Mouse (Mus musculus): ENCODE results near the gene Ube2o. TPM values are rescaled to one million over a fixed set of nuclear protein-coding genes. Genes with fewer than 3 reads are reported as not detected.

Ube2o gene
- polyA plus RNA-seq, 2 experiments, result 25.9 to 34.0 TPM

DNA sequence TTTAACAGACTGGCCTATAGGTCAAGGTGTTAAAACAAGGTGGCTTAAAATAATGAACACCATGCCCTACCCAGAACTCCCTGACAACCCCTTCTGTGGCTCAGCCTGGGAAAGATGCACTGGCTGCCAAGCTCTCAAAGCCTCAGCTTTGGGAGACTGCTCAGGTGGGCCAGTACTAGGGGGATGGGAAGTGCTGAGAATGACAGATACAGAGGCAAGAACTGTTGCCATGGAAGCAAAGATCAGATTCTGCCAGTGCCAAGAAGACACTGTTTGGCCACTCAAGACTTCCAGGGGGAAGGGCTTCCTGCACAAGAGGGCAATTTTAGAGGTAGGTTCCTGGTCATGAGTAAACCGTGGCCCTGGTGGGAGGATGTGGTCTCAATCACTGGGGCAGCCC lies 25.7 kb downstream of the Ube2o start:
- Histone ChIP-seq H3K27ac (no peak overlapping the region), H3K9ac (replicated peaks) (no peak overlapping the region), H3K9me3 (ENCODE audit: control insufficient read depth, low read length) (no peaks in the 10 kb centered on the region), H3K4me3 (ENCODE audit: insufficient read depth in 1 of 2, low read depth in 2 of 2, low read length in 2 of 2) (no peak overlapping the region), H3K4me2 (ENCODE audit: low read depth) (no peak overlapping the region), H3K36me3 (replicated peaks; ENCODE audit: control insufficient read depth, insufficient read depth, low read depth) (no peaks in the 10 kb centered on the region), H3K4me1 (replicated peaks; ENCODE audit: control insufficient read depth in 2 of 2, insufficient read depth in 2 of 2, low read length in 1 of 2) (peaks cover 14 to 48% of the 10 kb centered on the region in 2 experiments), H3K27me3 (ENCODE audit: control insufficient read depth, insufficient read depth, low read length) (no peaks in the 10 kb centered on the region)
- DNase-seq (ENCODE audit: low read depth in 3 of 3, low spot score in 3 of 3) (no peak), ATAC-seq (ENCODE audit: insufficient read depth) (no peak)
- TF ChIP-seq EP300 (IDR thresholded peaks at IDR 0.05; ENCODE audit: low read depth) (no peak), CTCF (IDR thresholded peaks at IDR 0.05; ENCODE audit: low read depth) (no peak)
- WGBS (ENCODE audit: insufficient replicate concordance), result 37% methylated on average over 1 of the region's 1 CpGs

DNA sequence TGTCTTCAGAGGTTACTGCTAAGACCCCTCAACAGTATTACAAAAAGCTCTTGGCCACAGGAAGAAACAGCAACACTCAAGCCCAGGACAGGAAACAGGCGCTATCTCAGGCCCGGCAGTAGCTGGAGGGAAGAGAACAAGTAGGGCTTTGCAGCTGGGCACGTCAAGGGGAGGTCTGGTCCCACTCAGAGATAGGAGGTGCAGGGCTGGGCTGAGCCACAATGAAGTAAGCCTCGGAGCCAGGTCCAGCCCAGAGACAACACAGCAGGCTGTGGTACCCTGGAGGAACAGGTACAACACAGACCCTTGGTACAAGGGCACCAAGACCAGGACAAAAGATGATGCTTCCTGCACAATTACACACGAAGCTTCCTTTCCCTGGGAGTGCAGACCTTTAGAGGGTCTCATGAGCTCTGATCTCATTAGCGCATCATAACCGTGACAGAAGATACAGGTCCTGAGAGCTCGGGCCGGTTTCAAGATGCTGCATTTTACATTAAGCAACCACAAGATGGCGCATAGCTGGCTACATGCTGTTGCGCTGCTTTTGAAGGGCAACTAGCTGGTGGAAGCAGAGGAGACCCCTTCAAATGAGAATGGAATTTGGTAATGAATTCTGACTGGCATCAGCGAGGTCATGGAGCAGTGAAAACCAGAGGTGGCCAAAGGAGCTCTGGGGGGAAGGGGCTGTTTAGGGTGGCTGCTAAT lies 26.9 kb downstream of the Ube2o start:
- WGBS (ENCODE audit: insufficient replicate concordance), result 19% methylated on average over 12 of the region's 12 CpGs
- Histone ChIP-seq H3K27me3 (ENCODE audit: control insufficient read depth, insufficient read depth, low read length) (no peaks in the 10 kb centered on the region), H3K4me3 (ENCODE audit: insufficient read depth in 1 of 2, low read depth in 2 of 2, low read length in 2 of 2) (no peak overlapping the region), H3K27ac (no peak overlapping the region), H3K9ac (replicated peaks) (no peak overlapping the region), H3K36me3 (replicated peaks; ENCODE audit: control insufficient read depth, insufficient read depth, low read depth) (no peaks in the 10 kb centered on the region), H3K4me1 (replicated peaks; ENCODE audit: control insufficient read depth in 2 of 2, insufficient read depth in 2 of 2, low read length in 1 of 2) (peaks cover 26 to 60% of the 10 kb centered on the region in 2 experiments), H3K4me2 (ENCODE audit: low read depth) (no peak overlapping the region), H3K9me3 (ENCODE audit: control insufficient read depth, low read length) (no peaks in the 10 kb centered on the region)
- ATAC-seq (ENCODE audit: insufficient read depth) (no peak), DNase-seq (ENCODE audit: low read depth in 3 of 3, low spot score in 3 of 3) (peak in 1 of 3 experiments; percentile 43)
- TF ChIP-seq CTCF (IDR thresholded peaks at IDR 0.05; ENCODE audit: low read depth), result peak; percentile 90
- no peak for TF ChIP-seq EP300 (IDR thresholded peaks at IDR 0.05; ENCODE audit: low read depth)

DNA sequence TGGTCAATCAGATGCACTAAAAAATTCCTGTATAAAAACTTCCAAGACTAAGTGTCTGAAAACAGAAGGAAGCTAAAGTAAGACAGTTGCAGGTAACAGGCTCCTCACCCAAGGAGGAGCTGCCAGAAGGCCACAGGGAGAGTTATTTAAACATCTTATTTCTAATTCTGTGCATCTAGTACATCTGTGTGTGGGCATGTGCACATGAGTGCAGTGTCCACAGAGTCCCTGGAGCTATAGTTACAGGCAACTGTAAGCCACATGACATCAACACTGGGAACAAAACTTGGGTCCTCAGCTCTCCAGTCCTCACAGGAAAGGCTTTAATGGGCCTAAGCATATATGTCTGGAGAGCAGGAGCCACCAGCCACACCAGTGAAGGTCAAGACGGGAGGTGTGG lies 29.1 kb downstream of the Ube2o start:
- DNase-seq (ENCODE audit: low read depth in 3 of 3, low spot score in 3 of 3), result no peak
- H3K4me3 ChIP-seq (ENCODE audit: insufficient read depth in 1 of 2, low read depth in 2 of 2, low read length in 2 of 2), result no peak overlapping the region
- 71% methylated on average over 1 of the region's 1 CpGs for WGBS (ENCODE audit: insufficient replicate concordance)
- no peaks in the 10 kb centered on the region for H3K9me3 ChIP-seq (ENCODE audit: control insufficient read depth, low read length)
- H3K4me2 ChIP-seq (ENCODE audit: low read depth), result no peak overlapping the region
- no peaks in the 10 kb centered on the region for H3K27me3 ChIP-seq (ENCODE audit: control insufficient read depth, insufficient read depth, low read length)
- no peak overlapping the region for H3K9ac ChIP-seq (replicated peaks)
- H3K27ac ChIP-seq, result no peak overlapping the region
- H3K4me1 ChIP-seq (replicated peaks; ENCODE audit: control insufficient read depth in 2 of 2, insufficient read depth in 2 of 2, low read length in 1 of 2), result peaks cover 36 to 68% of the 10 kb centered on the region in 2 experiments
- TF ChIP-seq CTCF (IDR thresholded peaks at IDR 0.05; ENCODE audit: low read depth) (no peak), EP300 (IDR thresholded peaks at IDR 0.05; ENCODE audit: low read depth) (no peak)
- H3K36me3 ChIP-seq (replicated peaks; ENCODE audit: control insufficient read depth, insufficient read depth, low read depth), result peaks cover 7% of the 10 kb centered on the region
- ATAC-seq (ENCODE audit: insufficient read depth), result no peak

DNA sequence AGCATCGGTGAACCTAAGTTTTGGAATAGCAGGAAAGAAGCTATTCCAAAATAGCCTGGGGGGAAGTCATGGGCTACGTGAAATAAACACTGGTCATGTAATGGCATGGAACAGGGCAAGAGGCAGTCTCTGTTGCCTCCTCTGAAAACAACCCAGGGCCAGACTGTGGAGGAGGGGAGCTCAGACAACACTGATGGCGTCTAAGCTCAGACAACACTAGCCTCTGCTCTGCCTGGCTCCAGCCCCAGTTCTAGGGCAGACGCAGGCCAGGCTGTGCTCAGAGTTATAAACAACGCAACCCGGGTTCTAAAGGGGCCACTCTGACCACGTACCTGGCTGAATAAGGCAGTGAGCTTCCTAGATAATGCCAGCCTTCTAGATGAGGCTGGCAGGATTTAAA lies 30.5 kb downstream of the Ube2o start:
- ATAC-seq (ENCODE audit: insufficient read depth) (no peak), DNase-seq (ENCODE audit: low read depth in 3 of 3, low spot score in 3 of 3) (no peak)
- WGBS (ENCODE audit: insufficient replicate concordance), result 39% methylated on average over 7 of the region's 7 CpGs
- no peak overlapping the region for H3K4me3 ChIP-seq (ENCODE audit: insufficient read depth in 1 of 2, low read depth in 2 of 2, low read length in 2 of 2)
- H3K27ac ChIP-seq, result no peak overlapping the region; the same call in none of the 2 replicates
- TF ChIP-seq CTCF (IDR thresholded peaks at IDR 0.05; ENCODE audit: low read depth) (no peak), EP300 (IDR thresholded peaks at IDR 0.05; ENCODE audit: low read depth) (no peak)
- H3K9me3 ChIP-seq (ENCODE audit: control insufficient read depth, low read length), result no peaks in the 10 kb centered on the region
- H3K4me1 ChIP-seq (replicated peaks; ENCODE audit: control insufficient read depth in 2 of 2, insufficient read depth in 2 of 2, low read length in 1 of 2), result peaks cover 36 to 57% of the 10 kb centered on the region in 2 experiments
- H3K36me3 ChIP-seq (replicated peaks; ENCODE audit: control insufficient read depth, insufficient read depth, low read depth), result peaks cover 22% of the 10 kb centered on the region
- peak overlapping the region; percentile 71 for H3K4me2 ChIP-seq (ENCODE audit: low read depth)
- H3K27me3 ChIP-seq (ENCODE audit: control insufficient read depth, insufficient read depth, low read length), result no peaks in the 10 kb centered on the region
- peak overlapping the region; percentile 19 for H3K9ac ChIP-seq (replicated peaks)

DNA sequence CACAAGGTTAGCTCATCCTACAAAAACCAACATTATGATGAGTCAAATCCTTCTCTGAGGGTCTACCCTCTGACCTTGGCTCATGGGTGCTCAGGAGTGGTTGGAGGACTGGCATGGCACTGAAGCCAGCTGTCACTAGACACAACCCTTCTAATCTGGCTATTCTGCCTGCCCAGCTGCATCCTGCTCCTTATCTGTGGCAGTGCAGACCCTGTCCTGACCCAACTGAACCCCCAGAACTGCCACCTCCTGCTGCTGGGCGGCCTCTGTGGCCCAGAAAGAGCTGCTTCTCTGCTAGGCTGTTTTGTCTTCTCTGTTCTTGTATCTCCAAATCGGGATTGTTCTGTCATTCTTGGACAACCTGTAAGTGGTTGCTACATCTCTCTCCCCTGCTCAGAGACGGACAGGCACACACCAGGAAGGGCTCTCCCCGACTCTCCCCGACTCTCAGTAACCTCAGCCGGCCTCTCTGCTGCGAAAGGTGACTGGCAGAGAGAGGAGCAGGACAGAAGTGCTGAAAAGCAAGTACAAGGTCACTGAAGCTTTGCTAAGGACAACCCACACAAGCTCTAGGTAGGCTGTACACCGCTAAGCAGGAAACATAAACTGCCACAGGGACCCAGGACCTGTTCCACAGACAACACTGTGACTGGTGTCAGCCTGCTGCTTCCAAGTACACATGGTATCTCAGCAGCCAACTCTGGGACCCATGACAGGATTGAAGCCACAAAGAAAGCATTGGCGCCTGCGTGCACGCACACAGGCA lies 31.8 kb downstream of the Ube2o start:
- H3K27ac ChIP-seq, result peak overlapping the region; percentile 83
- H3K4me2 ChIP-seq (ENCODE audit: low read depth), result peak overlapping the region; percentile 71
- H3K9me3 ChIP-seq (ENCODE audit: control insufficient read depth, low read length), result no peaks in the 10 kb centered on the region
- ATAC-seq (ENCODE audit: insufficient read depth) (peak; percentile 91), DNase-seq (ENCODE audit: low read depth in 3 of 3, low spot score in 3 of 3) (peak; percentile 69 to 72 (median 69))
- no peak for TF ChIP-seq CTCF (IDR thresholded peaks at IDR 0.05; ENCODE audit: low read depth)
- TF ChIP-seq EP300 (IDR thresholded peaks at IDR 0.05; ENCODE audit: low read depth), result peak; percentile 96
- H3K36me3 ChIP-seq (replicated peaks; ENCODE audit: control insufficient read depth, insufficient read depth, low read depth), result peaks cover 35% of the 10 kb centered on the region
- H3K4me1 ChIP-seq (replicated peaks; ENCODE audit: control insufficient read depth in 2 of 2, insufficient read depth in 2 of 2, low read length in 1 of 2), result peaks cover 32 to 48% of the 10 kb centered on the region in 2 experiments
- 29% methylated on average over 11 of the region's 11 CpGs for WGBS (ENCODE audit: insufficient replicate concordance)
- peak overlapping the region; percentile 66 for H3K9ac ChIP-seq (replicated peaks)
- H3K4me3 ChIP-seq (ENCODE audit: insufficient read depth in 1 of 2, low read depth in 2 of 2, low read length in 2 of 2), result peak overlapping the region; percentile 2 to 18
- no peaks in the 10 kb centered on the region for H3K27me3 ChIP-seq (ENCODE audit: control insufficient read depth, insufficient read depth, low read length)
